Mouse (Mus musculus) cerebellum, postnatal 10 days (tissue): ENCODE data around the gene Mical2.

ENCODE experiments used
- DNase-seq, 2 experiments: peaks; one replicate each; pipeline ENCODE4 v3.0.0; 2021; ENCODE audit warnings: mixed read lengths in 2 of 2

Mical2 gene

DNA sequence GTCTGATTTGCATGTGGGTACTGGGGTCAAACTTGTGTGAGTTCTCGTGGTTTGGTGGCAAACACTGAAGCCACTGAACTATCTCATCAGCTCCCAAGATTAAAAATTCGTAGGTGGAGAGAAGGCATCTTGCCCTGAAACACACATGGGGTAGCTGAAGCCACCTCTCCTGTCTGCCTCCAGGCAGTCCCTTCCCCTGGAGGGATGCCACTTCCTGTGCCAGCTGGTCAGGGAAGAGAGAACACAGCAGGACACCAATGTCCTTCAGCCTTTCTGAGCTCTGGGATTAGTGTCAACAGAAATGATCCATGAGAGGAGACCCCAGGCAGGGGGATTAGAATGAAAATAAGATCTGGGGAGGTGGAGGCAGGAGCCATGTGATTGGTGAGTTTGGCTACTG lies 18.4 kb downstream of the Mical2 start:
- DNase-seq, result peak; percentile 73 to 79

DNA sequence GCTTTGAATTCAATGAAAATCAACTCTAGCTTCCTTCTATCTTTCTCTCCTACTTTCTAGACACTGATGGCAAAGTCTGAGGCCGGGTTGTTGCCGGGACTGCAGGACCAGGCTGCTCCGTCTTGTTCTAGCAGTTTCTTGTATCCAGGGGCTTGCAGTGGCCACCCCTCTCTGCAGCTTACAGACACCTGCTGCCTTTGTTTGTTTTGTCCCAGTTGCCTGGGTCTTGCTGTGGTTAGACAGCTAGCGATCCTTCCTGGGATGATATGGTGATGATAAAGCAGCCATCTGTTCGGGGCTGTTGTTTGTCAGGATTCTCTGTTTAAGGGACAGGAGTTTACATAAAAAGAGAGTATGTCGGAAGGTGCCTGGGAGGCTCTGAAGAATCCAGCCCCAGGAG lies 19.0 kb downstream of the Mical2 start:
- DNase-seq, result no peak

DNA sequence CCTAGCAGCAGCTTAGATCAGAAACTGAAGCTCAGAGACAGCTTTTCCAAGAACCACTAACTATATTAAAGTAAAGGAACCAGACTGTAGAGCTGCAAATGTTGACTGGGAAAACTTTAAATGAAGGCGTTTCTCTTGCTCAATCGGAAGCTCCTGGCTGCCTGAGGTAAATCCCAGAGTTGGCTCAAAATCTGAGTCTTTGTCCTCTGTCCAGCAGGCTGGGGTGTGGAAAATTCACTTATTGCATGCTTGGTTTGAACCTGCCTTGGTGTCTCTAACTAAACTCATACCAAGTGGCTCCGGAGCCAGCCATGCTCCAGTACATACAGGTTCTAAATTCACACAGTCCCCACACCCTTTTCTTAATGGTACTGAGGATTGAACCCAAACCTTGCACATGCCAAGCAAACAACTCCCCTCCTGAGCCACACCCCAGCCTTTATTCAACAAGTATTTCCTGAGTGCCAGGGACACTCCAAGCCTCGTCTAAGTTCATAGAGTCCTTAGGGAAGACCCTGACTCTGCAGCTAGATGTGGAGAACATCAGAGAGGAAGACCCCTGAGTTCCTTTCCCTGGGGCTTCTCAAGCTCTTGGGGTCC lies 20.3 kb downstream of the Mical2 start:
- DNase-seq, result no peak

DNA sequence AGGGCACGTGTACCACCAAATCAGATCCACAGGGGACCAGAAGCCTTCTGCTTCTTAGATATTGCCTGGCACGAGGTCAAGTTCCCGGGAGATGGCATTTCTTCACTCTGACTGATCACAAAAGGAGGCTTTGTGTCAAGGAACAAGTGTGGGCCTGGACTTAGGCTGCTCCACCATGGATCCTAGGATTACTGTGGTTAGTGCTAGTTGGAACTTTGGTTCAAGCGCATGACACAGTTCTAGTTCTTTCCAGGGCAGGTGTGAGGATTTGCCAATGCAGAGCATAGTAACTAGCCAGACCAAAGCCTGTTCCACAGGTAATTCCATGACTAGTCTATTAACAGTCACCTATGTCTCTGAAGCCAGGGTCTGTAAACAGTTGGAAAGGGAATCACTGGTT lies 20.8 kb downstream of the Mical2 start:
- DNase-seq, result no peak

DNA sequence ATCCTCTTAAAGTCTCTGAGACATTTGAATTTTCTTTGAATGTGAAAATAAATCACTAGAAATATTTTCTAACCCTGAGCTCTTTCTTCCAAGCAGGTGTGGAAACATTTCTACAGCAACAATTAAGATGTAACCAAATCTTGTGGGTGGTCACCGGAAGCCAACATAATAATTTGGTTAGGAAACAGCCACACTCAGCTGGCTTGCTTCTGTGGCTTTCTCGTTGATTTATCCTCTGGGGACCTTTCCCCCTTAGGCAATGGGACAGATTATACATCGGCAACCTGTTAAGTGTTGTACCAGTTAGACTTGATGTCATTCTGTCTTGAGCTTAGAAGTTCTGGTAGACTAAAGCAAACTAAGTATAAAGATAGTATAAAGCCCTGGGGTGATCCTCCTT lies 22.2 kb downstream of the Mical2 start:
- no peak for DNase-seq

DNA sequence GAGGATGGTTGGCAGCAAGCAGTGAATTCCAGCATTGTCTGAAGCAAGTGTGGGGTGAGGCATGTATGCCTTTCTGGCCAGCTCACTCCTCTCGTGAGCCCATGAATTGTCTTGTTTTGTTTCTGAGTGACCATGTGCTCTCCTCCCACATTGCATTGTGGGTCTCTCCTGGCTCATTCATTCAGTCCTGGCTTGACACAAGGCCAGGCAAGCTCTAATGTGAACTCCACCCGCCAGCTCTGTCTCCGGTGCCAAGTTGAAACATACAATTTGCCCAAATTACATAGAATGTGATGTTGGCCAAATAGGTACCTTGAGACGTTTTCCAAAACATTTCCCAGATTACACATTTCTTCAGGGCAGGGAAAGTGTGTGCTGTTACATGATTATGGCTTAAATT lies 23.8 kb downstream of the Mical2 start:
- DNase-seq, result no peak

DNA sequence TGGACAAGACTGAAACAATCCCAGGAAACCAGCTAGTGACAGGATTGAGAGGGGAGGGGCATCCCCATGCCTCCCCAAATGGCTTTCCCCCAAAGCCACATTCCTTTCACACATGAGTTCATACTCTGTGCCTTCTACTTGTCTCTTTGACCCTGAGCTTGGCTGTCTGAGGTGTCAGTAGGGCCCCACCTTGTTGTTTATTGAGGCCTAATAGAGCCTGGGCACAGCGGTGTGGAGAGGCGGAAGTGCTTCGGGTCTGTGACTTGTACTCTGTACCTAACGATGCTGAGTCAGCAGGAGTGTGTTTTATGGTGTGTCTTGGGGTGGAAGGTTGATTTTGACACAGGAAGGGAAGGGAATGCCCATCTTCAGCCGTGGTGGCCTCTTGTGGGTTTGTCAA lies 26.4 kb downstream of the Mical2 start:
- DNase-seq, result no peak

DNA sequence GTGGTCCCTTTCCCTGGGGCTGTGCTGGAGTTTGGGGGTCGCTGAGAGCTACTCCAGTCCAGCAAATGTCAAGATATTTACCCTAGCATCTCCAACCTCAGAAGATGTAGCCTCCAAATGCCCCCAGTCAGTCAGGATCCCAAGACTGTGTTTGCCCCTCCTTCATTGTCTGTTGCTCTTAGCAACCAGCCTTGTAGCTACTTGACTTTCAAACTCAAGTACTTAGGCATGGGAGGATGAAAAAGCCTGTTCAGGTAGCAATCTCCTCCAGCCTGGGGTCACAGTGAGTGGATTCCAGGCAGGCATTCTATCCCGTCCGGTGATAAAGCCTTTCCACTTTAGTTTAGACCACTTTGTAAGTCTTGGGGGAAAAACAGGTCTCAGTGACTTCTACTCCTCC lies 28.6 kb downstream of the Mical2 start:
- DNase-seq, result no peak

DNA sequence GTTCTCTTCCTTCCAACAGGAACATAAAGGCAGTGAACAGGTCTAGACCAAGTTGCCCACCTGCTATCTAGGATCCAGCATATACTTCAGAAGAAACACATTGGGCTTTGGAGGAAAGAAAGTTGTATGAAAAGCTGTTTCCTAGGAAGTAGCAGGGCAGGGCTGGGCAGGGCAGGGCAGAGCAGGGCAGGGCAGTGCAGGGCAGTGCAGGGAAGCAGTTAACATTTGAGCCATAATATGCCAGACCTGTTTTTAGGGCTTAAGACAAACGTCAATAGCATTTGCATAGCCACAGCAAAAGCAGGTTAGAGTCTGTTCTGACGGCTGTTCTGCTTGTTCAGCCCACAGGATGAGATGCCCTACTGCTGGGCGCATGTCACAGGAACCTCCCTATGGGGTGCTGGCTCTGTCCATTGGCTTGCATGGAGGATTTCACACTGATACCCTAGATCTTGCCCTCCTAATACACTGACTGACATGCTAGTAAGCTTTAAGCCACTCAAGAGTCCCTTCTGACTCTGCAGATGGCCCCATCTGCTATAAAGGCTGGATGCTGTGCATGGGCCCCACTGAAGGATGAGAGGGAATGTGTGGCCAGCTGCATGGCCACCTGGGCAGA lies 29.7 kb downstream of the Mical2 start:
- no peak for DNase-seq

DNA sequence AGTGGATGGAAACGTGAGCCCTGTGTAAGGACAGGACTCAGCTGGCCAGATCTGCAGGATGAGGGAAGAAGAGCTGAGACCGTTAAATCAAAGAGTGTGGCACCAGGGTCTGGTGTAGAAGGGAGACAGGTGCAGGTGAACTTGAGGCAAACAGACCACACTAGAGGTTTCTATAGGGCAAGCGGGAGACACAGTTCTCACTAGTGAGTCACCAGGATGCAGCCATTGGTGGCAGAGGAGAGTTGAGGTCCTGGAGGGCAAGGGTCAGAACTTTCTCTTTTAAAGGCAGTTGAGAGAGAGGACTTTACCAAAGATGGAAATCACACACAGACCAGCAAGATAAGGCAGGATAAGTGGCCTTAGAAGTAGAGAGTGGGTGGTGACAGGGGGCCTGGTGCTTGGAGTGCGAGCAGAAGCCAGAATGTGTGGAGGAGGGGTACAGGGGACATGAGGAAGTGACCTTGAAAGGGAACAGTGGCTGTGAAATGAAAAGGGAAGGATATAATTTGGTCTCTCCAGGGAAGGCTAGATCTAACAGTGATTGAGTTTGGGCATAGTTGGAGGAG lies 32.8 kb downstream of the Mical2 start:
- no peak for DNase-seq

DNA sequence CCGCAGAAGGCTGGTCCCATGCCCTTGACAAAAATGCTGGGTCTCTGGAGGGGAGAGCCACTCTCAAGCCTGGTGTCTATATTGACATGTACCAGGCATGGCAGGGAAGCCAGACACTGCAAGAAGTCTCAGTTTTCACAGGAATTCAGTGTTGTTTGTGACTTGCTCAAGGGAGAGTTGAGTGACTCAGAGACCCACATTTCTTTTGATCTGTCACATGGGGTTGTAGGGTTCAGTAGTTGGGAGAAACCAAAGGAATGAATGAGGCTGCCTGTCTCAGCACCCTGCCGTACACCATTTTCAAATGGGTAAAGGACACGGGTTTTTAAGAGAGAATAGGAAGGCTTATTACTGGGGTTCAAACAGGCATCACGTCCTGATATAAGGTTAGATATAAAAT lies 33.6 kb downstream of the Mical2 start:
- DNase-seq, result no peak

DNA sequence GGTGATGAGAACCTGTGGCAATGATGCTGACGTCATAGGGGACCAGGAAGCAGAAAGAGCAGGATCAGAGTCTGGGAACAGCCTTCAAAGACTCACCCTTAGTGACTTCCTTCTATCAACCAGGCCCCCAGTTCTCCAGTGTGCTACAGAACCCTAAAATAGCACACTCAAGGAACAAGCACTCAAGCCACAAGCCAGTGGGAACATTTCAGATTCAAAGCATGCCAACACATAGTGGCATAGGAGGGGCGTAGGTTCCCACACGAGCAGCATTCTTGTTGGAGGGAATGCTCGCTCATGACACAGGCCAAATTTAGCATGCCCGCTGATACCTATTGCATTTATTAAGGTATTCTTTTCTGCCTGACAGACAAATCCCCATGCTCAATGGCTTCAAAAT lies 35.5 kb downstream of the Mical2 start:
- no peak for DNase-seq

DNA sequence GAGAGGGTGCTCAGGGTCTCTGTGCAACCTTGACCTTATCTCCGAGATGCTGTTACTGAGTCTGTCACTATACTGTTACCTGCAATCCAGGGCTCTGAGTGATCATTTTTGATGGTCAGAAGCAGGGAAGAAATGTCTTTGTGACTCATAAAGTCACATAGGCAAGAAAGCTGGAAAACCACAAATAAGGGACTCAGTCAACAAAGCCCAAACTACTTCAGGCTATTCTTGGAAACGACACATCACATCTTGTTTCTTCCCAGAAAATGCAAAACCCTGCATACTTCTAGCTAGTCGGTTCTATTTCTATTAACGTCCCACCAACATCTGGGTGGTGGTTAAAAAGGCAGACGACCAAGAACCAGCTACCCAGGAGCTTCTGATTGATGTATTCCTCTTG lies 41.6 kb downstream of the Mical2 start:
- no peak for DNase-seq

DNA sequence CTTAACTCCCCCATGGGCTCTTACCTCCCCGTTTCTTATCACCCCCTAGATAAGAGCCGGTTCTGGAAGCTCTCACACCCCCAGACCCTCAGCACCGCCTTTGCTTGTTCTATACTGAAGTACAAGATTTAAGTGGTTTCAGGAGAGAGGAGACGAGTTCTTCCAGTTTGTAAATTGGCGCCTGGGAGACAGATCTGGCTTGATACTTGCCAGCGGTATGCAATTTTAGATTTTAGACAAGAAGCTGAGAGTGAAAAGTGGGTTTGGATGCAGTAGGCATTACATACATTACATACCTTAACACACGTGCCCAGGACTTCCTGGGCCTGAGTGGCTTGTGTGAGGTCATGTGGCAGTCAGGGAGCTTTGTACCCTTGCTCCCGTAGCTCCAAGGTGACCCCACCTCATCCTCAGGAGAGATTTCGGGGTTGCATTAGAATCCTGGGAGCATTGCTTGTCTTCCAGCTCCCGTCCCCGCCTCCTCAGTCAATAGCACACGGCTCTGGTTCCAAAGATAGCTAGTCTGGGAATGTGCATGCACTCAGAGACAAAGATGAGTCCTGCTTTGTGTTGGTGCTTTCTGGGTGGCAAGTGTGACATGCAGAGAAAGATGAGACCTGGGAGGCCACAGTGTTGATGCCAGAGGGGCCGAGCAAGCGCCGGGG lies 43.2 kb downstream of the Mical2 start:
- no peak for DNase-seq

DNA sequence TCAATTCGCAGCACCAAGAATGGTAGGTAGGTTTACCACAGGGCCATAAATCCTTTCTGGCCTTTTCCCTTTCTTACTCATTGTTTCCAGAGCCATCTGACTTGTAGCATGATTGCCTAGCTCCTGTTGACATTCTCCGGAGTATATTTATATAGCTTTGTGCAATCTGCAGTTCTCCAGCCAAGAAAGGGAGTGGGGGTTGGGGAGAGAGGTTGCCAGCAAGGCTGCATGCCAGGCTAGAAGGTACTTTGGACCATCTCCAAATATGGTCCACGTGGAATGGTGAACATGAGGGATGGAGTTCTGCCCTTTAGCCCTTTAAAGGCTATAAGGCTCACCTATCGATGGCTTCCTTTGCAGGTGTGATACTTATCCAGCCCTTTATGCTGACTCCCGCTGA lies 45.2 kb downstream of the Mical2 start:
- DNase-seq, result peak; percentile 74 to 77

DNA sequence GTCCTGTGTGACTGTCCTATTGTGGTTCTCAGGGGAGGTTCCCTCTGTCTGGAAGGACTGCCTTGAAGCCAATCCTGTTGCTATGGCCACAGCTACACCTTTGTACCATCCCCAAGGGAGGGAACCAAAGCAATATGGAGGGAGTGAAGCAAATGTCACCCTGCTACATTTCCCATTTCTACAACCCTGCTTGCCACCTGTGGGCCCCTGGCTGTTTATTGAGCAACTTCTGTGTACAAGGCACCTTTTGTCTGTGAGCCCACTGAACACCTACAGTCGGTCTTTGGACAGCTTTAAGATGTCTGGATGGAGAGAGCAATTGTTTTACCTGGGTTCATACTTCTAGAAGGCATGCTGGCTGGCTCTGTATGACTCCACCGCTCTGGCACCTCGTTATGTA lies 46.0 kb downstream of the Mical2 start:
- no peak for DNase-seq

DNA sequence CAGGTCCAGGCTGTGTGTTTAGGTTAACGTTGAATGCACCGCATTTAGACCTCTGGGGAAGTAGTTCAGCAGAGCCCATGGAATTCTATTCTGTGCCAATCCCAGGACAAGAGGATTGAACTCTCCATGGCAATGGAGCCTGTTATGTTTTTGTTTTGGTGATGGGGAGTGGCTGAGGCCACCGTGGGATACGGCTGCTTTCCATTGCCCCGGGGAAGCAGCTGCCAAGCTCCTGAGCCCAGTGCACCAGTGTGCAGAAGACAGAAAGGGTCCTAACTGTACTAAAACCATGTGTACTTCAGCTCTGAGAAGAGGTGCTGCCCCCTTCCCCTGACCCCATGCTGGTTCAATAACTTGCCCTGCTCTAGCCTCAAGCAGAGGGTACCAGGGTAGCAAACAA lies 47.0 kb downstream of the Mical2 start:
- peak in 1 of 2 experiments; percentile 24 for DNase-seq

DNA sequence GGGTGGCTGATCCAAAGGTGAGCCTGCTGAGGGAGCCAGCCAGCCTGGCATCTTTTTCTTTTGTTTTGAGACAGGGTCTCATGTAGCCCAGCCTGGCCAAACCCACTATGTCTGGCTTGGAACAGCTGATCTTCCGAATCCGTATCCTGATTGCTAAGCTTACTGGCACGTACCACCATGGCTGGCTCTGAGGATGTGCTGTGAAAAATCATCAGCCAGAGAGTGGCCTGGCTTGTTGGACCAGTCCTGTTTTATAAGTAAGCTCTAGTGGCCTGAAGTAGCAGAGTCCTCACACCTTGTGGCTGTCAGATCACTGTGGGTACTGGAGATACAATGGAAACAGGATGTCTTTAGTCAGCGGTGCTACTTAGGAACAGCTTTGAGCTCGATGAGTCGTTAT lies 47.8 kb downstream of the Mical2 start:
- DNase-seq, result peak; percentile 42 to 47

DNA sequence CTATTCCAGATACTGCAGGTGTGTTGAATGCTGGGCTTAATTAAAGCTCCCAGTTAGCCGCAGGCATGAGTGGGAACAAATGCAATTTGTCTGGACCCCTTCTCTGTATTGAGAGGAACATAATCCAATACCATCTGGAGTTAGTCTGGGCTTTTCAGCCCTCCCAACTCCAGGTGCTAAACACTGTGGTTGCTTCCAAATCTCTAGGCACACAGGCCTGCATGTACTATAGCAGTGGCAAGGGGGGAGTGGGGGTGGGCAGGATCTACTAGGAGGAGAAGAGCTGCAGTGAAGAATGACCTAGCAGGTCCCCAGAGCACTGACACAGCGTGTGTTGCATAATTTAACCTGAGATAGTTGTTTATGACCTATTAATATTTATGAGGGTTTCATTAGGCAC lies 49.0 kb downstream of the Mical2 start:
- DNase-seq, result no peak

DNA sequence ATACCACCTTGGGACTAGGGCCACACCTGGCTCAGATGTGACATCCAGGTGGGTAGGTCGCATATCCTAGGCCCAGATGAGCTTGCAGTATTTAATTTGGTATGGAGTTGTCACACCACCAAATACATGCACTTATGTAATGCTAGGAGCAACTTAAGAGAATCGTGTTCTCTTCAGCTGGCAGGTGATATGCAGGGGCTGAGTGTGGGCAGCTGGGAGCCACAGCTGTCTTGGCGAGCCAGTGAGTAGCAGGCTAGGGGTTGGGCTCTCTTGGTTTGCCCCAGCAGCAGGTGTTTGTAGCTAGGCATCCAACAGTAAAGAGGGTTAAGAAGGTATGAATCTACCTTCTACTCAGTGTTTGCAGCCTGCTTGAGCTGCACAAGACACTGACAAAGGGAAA lies 49.4 kb downstream of the Mical2 start:
- no peak for DNase-seq

DNA sequence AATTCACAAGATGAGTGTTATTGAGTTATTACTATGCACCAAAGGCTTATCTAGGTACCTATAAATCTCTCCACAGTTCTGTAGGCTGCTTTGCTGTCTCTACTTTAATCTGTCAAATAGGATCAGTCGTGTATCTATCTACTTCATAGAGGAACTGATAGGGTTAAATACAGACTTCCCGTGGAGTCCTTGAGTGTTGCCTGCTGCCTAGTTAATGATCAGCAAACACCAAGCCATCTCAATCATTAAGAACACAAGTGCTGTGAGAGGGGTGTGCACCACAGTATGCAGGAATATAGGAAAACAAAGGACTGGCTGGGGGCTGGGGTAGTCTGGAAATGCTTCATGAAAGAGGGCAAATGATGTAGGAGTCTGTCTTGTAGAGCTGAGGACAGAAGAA lies 50.2 kb downstream of the Mical2 start:
- no peak for DNase-seq

DNA sequence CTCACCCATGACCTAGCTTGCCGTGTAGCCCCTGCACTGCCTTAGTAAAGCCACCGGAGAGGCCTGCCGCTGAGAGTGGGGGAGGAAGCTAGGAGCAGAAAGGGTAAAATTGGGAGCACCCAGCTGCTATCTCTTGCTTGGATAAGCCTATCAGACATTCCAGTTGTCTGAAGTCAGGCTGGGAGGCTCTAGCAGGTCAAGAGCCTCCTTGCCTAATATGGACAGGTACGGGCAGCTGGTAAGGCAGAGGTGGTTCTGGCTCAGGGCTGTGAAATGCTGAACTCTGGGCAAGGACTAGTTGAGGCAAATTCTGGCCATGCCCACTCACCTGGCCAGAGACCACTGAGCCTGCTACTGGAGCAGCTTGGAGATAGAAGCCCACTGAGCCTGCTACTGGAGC lies 51.2 kb downstream of the Mical2 start:
- no peak for DNase-seq

DNA sequence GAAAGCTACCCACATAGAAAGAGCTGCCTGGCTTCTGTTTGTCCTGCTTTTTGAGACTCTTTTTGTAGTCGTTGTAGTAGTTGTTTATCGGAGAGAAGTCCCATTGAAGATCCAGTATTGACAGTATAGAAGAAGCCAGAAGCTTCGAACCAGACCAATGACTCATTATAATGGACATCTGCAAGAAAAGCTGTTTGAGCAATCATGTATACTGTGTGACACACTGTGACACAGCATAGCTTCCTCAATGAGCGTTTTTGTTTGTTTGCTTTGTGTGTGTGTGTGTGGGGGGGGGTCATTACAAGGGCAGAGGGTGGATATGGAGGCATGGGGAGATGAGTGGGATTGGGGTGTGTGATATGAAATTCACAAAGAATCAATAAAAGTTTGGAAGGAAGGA lies 53.0 kb downstream of the Mical2 start:
- no peak for DNase-seq

DNA sequence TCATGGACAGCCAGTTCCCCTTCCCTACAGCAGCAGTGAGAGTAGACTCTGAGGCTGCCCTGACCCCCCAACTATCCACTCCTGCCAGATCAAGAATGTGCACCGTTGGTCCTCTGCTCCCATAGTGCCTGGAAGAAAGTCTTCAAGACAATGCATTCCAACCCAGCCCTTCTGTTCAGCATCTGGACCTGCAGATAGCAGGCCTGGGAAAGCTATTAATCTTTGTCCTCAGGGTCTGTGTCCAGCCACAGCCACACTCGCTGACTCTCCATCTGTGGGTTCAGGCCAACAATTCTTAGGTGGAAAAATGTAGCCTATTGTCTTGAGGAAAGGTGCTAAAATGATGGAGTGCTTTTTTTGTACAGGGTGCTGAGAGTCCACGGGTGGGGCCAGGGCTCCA lies 54.8 kb downstream of the Mical2 start:
- no peak for DNase-seq
